Mouse (Mus musculus): Measurements from ENCODE around the gene Gm20388.

DNA sequence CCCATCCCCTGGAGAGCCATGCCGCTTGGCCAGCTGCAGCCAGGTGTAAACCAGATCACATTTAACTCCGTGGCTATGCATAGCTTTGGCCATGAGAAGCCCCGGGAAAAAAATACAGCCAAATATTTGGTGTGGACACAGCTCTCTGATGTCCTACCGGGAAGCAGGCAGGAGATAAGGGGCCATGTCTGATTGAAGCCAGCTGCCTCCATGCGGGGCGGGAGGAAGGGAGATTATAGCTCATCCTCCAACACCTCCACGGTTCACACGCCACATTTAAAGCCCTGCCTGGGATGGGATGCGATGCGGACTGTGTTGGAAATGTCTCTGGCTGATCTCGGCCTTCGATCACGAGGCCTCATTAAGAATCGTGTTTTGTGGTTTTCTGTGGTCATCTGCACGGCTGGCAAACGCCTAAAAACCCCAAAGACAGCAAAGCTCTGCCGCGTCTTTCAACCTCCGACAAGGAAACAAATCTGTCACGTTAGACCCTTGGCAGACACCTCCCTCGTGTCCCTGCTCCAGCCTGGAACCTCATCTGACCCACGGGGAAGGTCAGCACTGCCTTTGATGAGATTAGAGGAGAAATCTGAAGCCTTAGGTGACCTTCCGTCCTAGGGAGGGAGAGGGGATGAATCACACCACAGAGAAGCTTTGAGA is 2165.7 kb downstream of the Gm20388 start:
- TF ChIP-seq EP300 (IDR thresholded peaks at IDR 0.05; ENCODE audit: low read depth) (no peak), CTCF (IDR thresholded peaks at IDR 0.05; ENCODE audit: low read depth) (no peak)
